Mouse (Mus musculus): ENCODE measurements around the gene Slc28a1. TPM values are rescaled to one million over a fixed set of nuclear protein-coding genes. Genes with fewer than 3 reads are reported as not detected.
"Not testable (repeated sequence)": the region's sequence is repeated elsewhere in the genome, so short reads cannot be mapped to it uniquely, and the experiment has no call there.

Slc28a1 gene
- polyA plus RNA-seq, 1 experiment: not detected

GRCm38 (mm10) chr7:81182492-81183175, 68.0 kb downstream of the Slc28a1 start:
- Histone ChIP-seq H3K27me3 (ENCODE audit: control insufficient read depth, insufficient read depth, insufficient read length) (no peaks in the 10 kb centered on the region), H3K4me3 (no peak overlapping the region), H3K79me2 (ENCODE audit: control insufficient read depth, insufficient read depth) (no peaks in the 10 kb centered on the region), H3K36me3 (ENCODE audit: control insufficient read depth, insufficient read depth) (no peaks in the 10 kb centered on the region), H3ac (ENCODE audit: control insufficient read depth, insufficient read length) (no peak overlapping the region), H3K4me2 (ENCODE audit: low read depth) (peak overlapping the region; percentile 70)
- TF ChIP-seq MYOG (IDR thresholded peaks at IDR 0.05; ENCODE audit: control insufficient read depth in 1 of 3, insufficient read depth in 1 of 3, insufficient read length in 2 of 3, low read depth in 2 of 3): no peak
- TF ChIP-seq POLR2AphosphoS2 (IDR thresholded peaks at IDR 0.05; ENCODE audit: insufficient read length, low read depth): no peak
- no peak for TF ChIP-seq MYOD1 (IDR thresholded peaks at IDR 0.05; ENCODE audit: control insufficient read depth in 1 of 3, insufficient read length in 2 of 3, low read depth in 2 of 3)
- no peak for TF ChIP-seq POLR2A (IDR thresholded peaks at IDR 0.05; ENCODE audit: insufficient read length, low read depth)
- TF ChIP-seq CEBPB (IDR thresholded peaks at IDR 0.05; ENCODE audit: insufficient read depth, poor library complexity, severe bottlenecking): 0 out of 2 replicates have a peak, but pooled peaks have one; percentile 1

- Histone ChIP-seq H3K36me3 (ENCODE audit: control insufficient read depth, insufficient read depth) (no peaks in the 10 kb centered on the region), H3K4me3 (no peak overlapping the region), H3K4me2 (ENCODE audit: low read depth) (peak overlapping the region; percentile 70), H3ac (ENCODE audit: control insufficient read depth, insufficient read length) (no peak overlapping the region), H3K27me3 (ENCODE audit: control insufficient read depth, insufficient read depth, insufficient read length) (no peaks in the 10 kb centered on the region), H3K79me2 (ENCODE audit: control insufficient read depth, insufficient read depth) (no peaks in the 10 kb centered on the region)
- no peak for TF ChIP-seq TCF12 (IDR thresholded peaks at IDR 0.05; ENCODE audit: insufficient read depth, poor library complexity, severe bottlenecking)
These were observed 68.6 kb downstream of the Slc28a1 start for GRCm38 (mm10) chr7:81183181-81183580.

- peak overlapping the region; percentile 25 for H3K4me2 ChIP-seq (ENCODE audit: low read depth)
- no peak overlapping the region for H3ac ChIP-seq (ENCODE audit: control insufficient read depth, insufficient read length)
- H3K27me3 ChIP-seq (ENCODE audit: control insufficient read depth, insufficient read depth, insufficient read length): no peaks in the 10 kb centered on the region
- H3K4me3 ChIP-seq: no peak overlapping the region
- no peaks in the 10 kb centered on the region for H3K79me2 ChIP-seq (ENCODE audit: control insufficient read depth, insufficient read depth)
- TF ChIP-seq CEBPB (IDR thresholded peaks at IDR 0.05; ENCODE audit: insufficient read depth, poor library complexity, severe bottlenecking) (peak; percentile 70), MAX (IDR thresholded peaks at IDR 0.05; ENCODE audit: low read depth) (no peak)
- no peaks in the 10 kb centered on the region for H3K36me3 ChIP-seq (ENCODE audit: control insufficient read depth, insufficient read depth)
These were observed 69.5 kb downstream of the Slc28a1 start for GRCm38 (mm10) chr7:81184136-81184535.

GRCm38 (mm10) chr7:81184651-81185050, 70.1 kb downstream of the Slc28a1 start:
- Histone ChIP-seq H3K79me2 (ENCODE audit: control insufficient read depth, insufficient read depth) (no peaks in the 10 kb centered on the region), H3ac (ENCODE audit: control insufficient read depth, insufficient read length) (no peak overlapping the region), H3K36me3 (ENCODE audit: control insufficient read depth, insufficient read depth) (no peaks in the 10 kb centered on the region), H3K4me3 (no peak overlapping the region), H3K4me2 (ENCODE audit: low read depth) (no peak overlapping the region), H3K27me3 (ENCODE audit: control insufficient read depth, insufficient read depth, insufficient read length) (no peaks in the 10 kb centered on the region)
- TF ChIP-seq TCF3 (IDR thresholded peaks at IDR 0.05; ENCODE audit: insufficient read length, low read depth): no peak
- TF ChIP-seq POLR2AphosphoS2 (IDR thresholded peaks at IDR 0.05; ENCODE audit: insufficient read length, low read depth): no peak
- TF ChIP-seq MAX (IDR thresholded peaks at IDR 0.05; ENCODE audit: low read depth): no peak

GRCm38 (mm10) chr7:81186036-81186435, 71.4 kb downstream of the Slc28a1 start:
- not testable (repeated sequence) for H3K79me2 ChIP-seq (ENCODE audit: control insufficient read depth, insufficient read depth); H3ac ChIP-seq (ENCODE audit: control insufficient read depth, insufficient read length); H3K4me2 ChIP-seq (ENCODE audit: low read depth); H3K36me3 ChIP-seq (ENCODE audit: control insufficient read depth, insufficient read depth); H3K27me3 ChIP-seq (ENCODE audit: control insufficient read depth, insufficient read depth, insufficient read length); H3K4me3 ChIP-seq

GRCm38 (mm10) chr7:81189180-81189579, 74.6 kb downstream of the Slc28a1 start:
- H3K27me3 ChIP-seq (ENCODE audit: control insufficient read depth, insufficient read depth, insufficient read length): no peaks in the 10 kb centered on the region
- TF ChIP-seq CEBPB (IDR thresholded peaks at IDR 0.05; ENCODE audit: insufficient read depth, poor library complexity, severe bottlenecking) (no peak), E2F4 (IDR thresholded peaks at IDR 0.05; ENCODE audit: insufficient read depth) (no peak), POLR2AphosphoS2 (IDR thresholded peaks at IDR 0.05; ENCODE audit: insufficient read length, low read depth) (no peak), SRF (IDR thresholded peaks at IDR 0.05; ENCODE audit: control insufficient read depth, insufficient read length, low read depth) (no peak), USF1 (IDR thresholded peaks at IDR 0.05; ENCODE audit: low read depth) (no peak)

GRCm38 (mm10) chr7:81195509-81195908, 80.9 kb downstream of the Slc28a1 start:
- TF ChIP-seq MYOG (IDR thresholded peaks at IDR 0.05; ENCODE audit: control insufficient read depth in 1 of 3, insufficient read depth in 1 of 3, insufficient read length in 2 of 3, low read depth in 2 of 3): no peak
- H3K79me2 ChIP-seq (ENCODE audit: control insufficient read depth, insufficient read depth): no peaks in the 10 kb centered on the region

More at GRCm38 (mm10) chr7:81189180-81189579, 74.6 kb downstream of the Slc28a1 start:
- Histone ChIP-seq H3K79me2 (ENCODE audit: control insufficient read depth, insufficient read depth) (no peaks in the 10 kb centered on the region), H3ac (ENCODE audit: control insufficient read depth, insufficient read length) (no peak overlapping the region), H3K36me3 (ENCODE audit: control insufficient read depth, insufficient read depth) (no peaks in the 10 kb centered on the region), H3K4me2 (ENCODE audit: low read depth) (no peak overlapping the region), H3K4me3 (no peak overlapping the region)

More at GRCm38 (mm10) chr7:81195509-81195908, 80.9 kb downstream of the Slc28a1 start:
- no peaks in the 10 kb centered on the region for H3K36me3 ChIP-seq (ENCODE audit: control insufficient read depth, insufficient read depth)
- no peak overlapping the region for H3K4me2 ChIP-seq (ENCODE audit: low read depth)
- H3K27me3 ChIP-seq (ENCODE audit: control insufficient read depth, insufficient read depth, insufficient read length): no peaks in the 10 kb centered on the region
- no peak overlapping the region for H3ac ChIP-seq (ENCODE audit: control insufficient read depth, insufficient read length)
- H3K4me3 ChIP-seq: no peak overlapping the region

All from myocyte (in vitro differentiated cells).